Mouse (Mus musculus): ENCODE results near the gene Pus3.

DNA sequence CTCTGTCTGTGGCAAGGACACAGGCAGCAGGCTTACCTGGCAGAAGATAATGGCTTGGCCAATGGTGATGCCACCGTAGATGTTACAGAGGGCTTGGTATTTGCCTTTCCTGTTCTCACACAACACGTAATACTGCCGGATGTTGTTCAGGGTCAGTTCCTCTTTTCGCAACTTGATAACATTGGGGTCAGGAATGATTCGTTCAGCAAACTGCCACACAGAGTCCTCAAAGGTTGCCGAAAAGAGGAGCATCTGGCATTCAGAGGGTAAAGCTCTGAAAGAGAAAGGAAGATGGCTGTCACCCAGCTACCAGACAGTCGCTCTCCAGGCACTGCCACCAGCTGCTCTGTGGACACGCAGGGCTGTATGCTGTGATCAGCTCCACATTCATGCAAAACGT, 11.7 kb upstream of the Pus3 start:
- TF ChIP-seq CTCF (IDR thresholded peaks at IDR 0.05; ENCODE audit: low read depth) (no peak), EP300 (IDR thresholded peaks at IDR 0.05; ENCODE audit: low read depth) (no peak)
